Mouse (Mus musculus): ENCODE measurements around the gene Slc6a2. TPM values are rescaled to one million over a fixed set of nuclear protein-coding genes. Genes with fewer than 3 reads are reported as not detected.

Slc6a2 gene
- polyA plus RNA-seq, 1 experiment, result 0.01 TPM

DNA sequence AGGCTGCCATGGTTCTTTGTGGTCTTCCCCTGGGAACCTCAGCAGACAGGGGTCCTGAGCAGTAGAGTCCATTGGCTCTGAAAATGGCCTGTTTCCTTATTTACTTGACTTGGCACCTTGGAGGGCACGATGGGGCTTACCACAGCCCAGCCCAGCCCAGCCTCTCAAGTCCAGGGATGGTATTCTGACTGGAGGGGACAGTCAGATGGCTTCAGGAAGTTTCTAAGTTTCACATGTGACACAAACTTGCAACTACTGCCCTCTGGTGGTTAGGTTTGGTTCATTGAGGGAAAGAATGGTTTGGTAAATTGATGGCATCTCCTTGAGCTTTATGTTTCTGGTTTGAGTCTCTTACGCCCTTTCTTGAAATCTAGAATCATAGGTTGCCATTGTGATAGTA, 38.7 kb downstream of the Slc6a2 start:
- no peaks in the 10 kb centered on the region for H3K27me3 ChIP-seq (ENCODE audit: control insufficient read depth, insufficient read depth, insufficient read length)
- H3K36me3 ChIP-seq (ENCODE audit: control insufficient read depth, insufficient read depth), result no peaks in the 10 kb centered on the region
- TF ChIP-seq USF1 (IDR thresholded peaks at IDR 0.05; ENCODE audit: low read depth) (no peak), MAX (IDR thresholded peaks at IDR 0.05; ENCODE audit: low read depth) (no peak), REST (IDR thresholded peaks at IDR 0.05; ENCODE audit: insufficient read depth, insufficient read length) (no peak), MYOG (IDR thresholded peaks at IDR 0.05; ENCODE audit: control insufficient read depth in 1 of 3, insufficient read depth in 1 of 3, insufficient read length in 2 of 3, low read depth in 2 of 3) (no peak), E2F4 (IDR thresholded peaks at IDR 0.05; ENCODE audit: insufficient read depth) (no peak), POLR2A (IDR thresholded peaks at IDR 0.05; ENCODE audit: insufficient read length, low read depth) (no peak), TCF12 (IDR thresholded peaks at IDR 0.05; ENCODE audit: insufficient read depth, poor library complexity, severe bottlenecking) (no peak), MYOD1 (IDR thresholded peaks at IDR 0.05; ENCODE audit: control insufficient read depth in 1 of 3, insufficient read length in 2 of 3, low read depth in 2 of 3) (no peak), SRF (IDR thresholded peaks at IDR 0.05; ENCODE audit: control insufficient read depth, insufficient read length, low read depth) (no peak), TCF3 (IDR thresholded peaks at IDR 0.05; ENCODE audit: insufficient read length, low read depth) (no peak)
- H3K79me2 ChIP-seq (ENCODE audit: control insufficient read depth, insufficient read depth), result no peaks in the 10 kb centered on the region
- no peak overlapping the region for H3ac ChIP-seq (ENCODE audit: control insufficient read depth, insufficient read length)
- H3K4me3 ChIP-seq, result no peak overlapping the region
- H3K4me2 ChIP-seq (ENCODE audit: low read depth), result no peak overlapping the region

- TF ChIP-seq TCF3 (IDR thresholded peaks at IDR 0.05; ENCODE audit: insufficient read length, low read depth) (no peak), POLR2A (IDR thresholded peaks at IDR 0.05; ENCODE audit: insufficient read length, low read depth) (no peak), CEBPB (IDR thresholded peaks at IDR 0.05; ENCODE audit: insufficient read depth, poor library complexity, severe bottlenecking) (no peak), SRF (IDR thresholded peaks at IDR 0.05; ENCODE audit: control insufficient read depth, insufficient read length, low read depth) (no peak), USF1 (IDR thresholded peaks at IDR 0.05; ENCODE audit: low read depth) (no peak), TCF12 (IDR thresholded peaks at IDR 0.05; ENCODE audit: insufficient read depth, poor library complexity, severe bottlenecking) (no peak)
- H3ac ChIP-seq (ENCODE audit: control insufficient read depth, insufficient read length), result no peak overlapping the region
- H3K79me2 ChIP-seq (ENCODE audit: control insufficient read depth, insufficient read depth), result no peaks in the 10 kb centered on the region
- no peaks in the 10 kb centered on the region for H3K36me3 ChIP-seq (ENCODE audit: control insufficient read depth, insufficient read depth)
- H3K4me3 ChIP-seq, result no peak overlapping the region
- H3K27me3 ChIP-seq (ENCODE audit: control insufficient read depth, insufficient read depth, insufficient read length), result no peaks in the 10 kb centered on the region
- no peak overlapping the region for H3K4me2 ChIP-seq (ENCODE audit: low read depth)
Measured at GRCm38 (mm10) chr8:93010286-93010685, 50.4 kb downstream of the Slc6a2 start.

DNA sequence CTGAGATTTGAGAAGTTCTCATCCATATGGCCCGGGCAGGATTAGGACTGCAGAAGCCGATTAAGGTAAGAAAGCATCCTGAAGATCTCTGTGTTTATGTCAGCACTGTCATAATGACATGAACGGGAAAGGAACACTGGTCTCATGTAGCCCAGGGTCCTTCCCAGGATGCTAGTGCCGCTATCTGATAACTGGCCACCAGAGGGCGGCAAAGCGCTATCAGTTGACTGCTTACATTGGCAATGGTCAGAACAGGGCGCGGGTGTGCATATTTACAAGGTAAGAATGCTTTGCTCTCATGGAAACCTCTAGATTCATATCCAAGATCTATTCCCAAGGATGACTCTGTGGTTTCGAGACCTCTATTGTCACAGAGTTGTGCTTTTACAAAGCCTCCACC, 51.6 kb downstream of the Slc6a2 start:
- H3K4me2 ChIP-seq (ENCODE audit: low read depth), result no peak overlapping the region
- H3K4me3 ChIP-seq, result no peak overlapping the region
- H3K27me3 ChIP-seq (ENCODE audit: control insufficient read depth, insufficient read depth, insufficient read length), result no peaks in the 10 kb centered on the region
- H3K36me3 ChIP-seq (ENCODE audit: control insufficient read depth, insufficient read depth), result no peaks in the 10 kb centered on the region
- H3K79me2 ChIP-seq (ENCODE audit: control insufficient read depth, insufficient read depth), result no peaks in the 10 kb centered on the region
- no peak for TF ChIP-seq POLR2AphosphoS2 (IDR thresholded peaks at IDR 0.05; ENCODE audit: insufficient read length, low read depth)
- no peak for TF ChIP-seq TCF12 (IDR thresholded peaks at IDR 0.05; ENCODE audit: insufficient read depth, poor library complexity, severe bottlenecking)
- no peak for TF ChIP-seq CEBPB (IDR thresholded peaks at IDR 0.05; ENCODE audit: insufficient read depth, poor library complexity, severe bottlenecking)
- no peak for TF ChIP-seq SRF (IDR thresholded peaks at IDR 0.05; ENCODE audit: control insufficient read depth, insufficient read length, low read depth)
- TF ChIP-seq USF1 (IDR thresholded peaks at IDR 0.05; ENCODE audit: low read depth), result no peak
- TF ChIP-seq REST (IDR thresholded peaks at IDR 0.05; ENCODE audit: insufficient read depth, insufficient read length), result no peak
- TF ChIP-seq MAX (IDR thresholded peaks at IDR 0.05; ENCODE audit: low read depth), result no peak
- TF ChIP-seq POLR2A (IDR thresholded peaks at IDR 0.05; ENCODE audit: insufficient read length, low read depth), result no peak
- H3ac ChIP-seq (ENCODE audit: control insufficient read depth, insufficient read length), result no peak overlapping the region

DNA sequence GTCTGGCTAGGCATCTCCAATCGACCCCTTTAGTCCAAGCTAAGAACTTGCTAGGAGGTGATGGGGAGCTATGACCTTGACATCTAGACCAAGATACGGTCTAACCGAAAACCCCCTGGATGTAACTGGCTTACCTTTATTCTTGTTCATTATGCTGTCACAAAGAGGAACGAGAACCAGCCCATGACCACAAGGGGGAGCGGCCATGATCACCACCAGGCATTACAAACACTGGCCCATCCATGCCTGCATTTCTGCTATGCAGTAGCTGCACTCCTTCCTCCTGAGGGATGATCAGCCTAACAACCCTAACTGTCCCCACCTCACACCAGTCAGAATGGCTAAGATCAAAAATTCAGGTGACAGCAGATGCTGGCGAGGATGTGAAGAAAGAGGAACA, 52.3 kb downstream of the Slc6a2 start:
- no peak overlapping the region for H3K4me2 ChIP-seq (ENCODE audit: low read depth)
- H3K27me3 ChIP-seq (ENCODE audit: control insufficient read depth, insufficient read depth, insufficient read length), result no peaks in the 10 kb centered on the region
- TF ChIP-seq E2F4 (IDR thresholded peaks at IDR 0.05; ENCODE audit: insufficient read depth), result no peak
- TF ChIP-seq TCF3 (IDR thresholded peaks at IDR 0.05; ENCODE audit: insufficient read length, low read depth), result no peak
- TF ChIP-seq POLR2A (IDR thresholded peaks at IDR 0.05; ENCODE audit: insufficient read length, low read depth), result no peak
- no peak for TF ChIP-seq REST (IDR thresholded peaks at IDR 0.05; ENCODE audit: insufficient read depth, insufficient read length)
- no peak for TF ChIP-seq SRF (IDR thresholded peaks at IDR 0.05; ENCODE audit: control insufficient read depth, insufficient read length, low read depth)
- no peak for TF ChIP-seq POLR2AphosphoS2 (IDR thresholded peaks at IDR 0.05; ENCODE audit: insufficient read length, low read depth)
- no peak for TF ChIP-seq CEBPB (IDR thresholded peaks at IDR 0.05; ENCODE audit: insufficient read depth, poor library complexity, severe bottlenecking)
- TF ChIP-seq TCF12 (IDR thresholded peaks at IDR 0.05; ENCODE audit: insufficient read depth, poor library complexity, severe bottlenecking), result no peak
- TF ChIP-seq USF1 (IDR thresholded peaks at IDR 0.05; ENCODE audit: low read depth), result no peak
- no peak for TF ChIP-seq MAX (IDR thresholded peaks at IDR 0.05; ENCODE audit: low read depth)
- no peak for TF ChIP-seq MYOD1 (IDR thresholded peaks at IDR 0.05; ENCODE audit: control insufficient read depth in 1 of 3, insufficient read length in 2 of 3, low read depth in 2 of 3)
- no peak for TF ChIP-seq MYOG (IDR thresholded peaks at IDR 0.05; ENCODE audit: control insufficient read depth in 1 of 3, insufficient read depth in 1 of 3, insufficient read length in 2 of 3, low read depth in 2 of 3)

GRCm38 (mm10) chr8:93014300-93014699, 54.4 kb downstream of the Slc6a2 start:
- H3K36me3 ChIP-seq (ENCODE audit: control insufficient read depth, insufficient read depth), result no peaks in the 10 kb centered on the region
- H3K79me2 ChIP-seq (ENCODE audit: control insufficient read depth, insufficient read depth), result no peaks in the 10 kb centered on the region
- no peak overlapping the region for H3ac ChIP-seq (ENCODE audit: control insufficient read depth, insufficient read length)
- H3K4me2 ChIP-seq (ENCODE audit: low read depth), result no peak overlapping the region
- no peak for TF ChIP-seq E2F4 (IDR thresholded peaks at IDR 0.05; ENCODE audit: insufficient read depth)
- TF ChIP-seq USF1 (IDR thresholded peaks at IDR 0.05; ENCODE audit: low read depth), result no peak
- no peak for TF ChIP-seq SRF (IDR thresholded peaks at IDR 0.05; ENCODE audit: control insufficient read depth, insufficient read length, low read depth)
- no peak for TF ChIP-seq POLR2A (IDR thresholded peaks at IDR 0.05; ENCODE audit: insufficient read length, low read depth)
- no peak for TF ChIP-seq POLR2AphosphoS2 (IDR thresholded peaks at IDR 0.05; ENCODE audit: insufficient read length, low read depth)
- TF ChIP-seq CEBPB (IDR thresholded peaks at IDR 0.05; ENCODE audit: insufficient read depth, poor library complexity, severe bottlenecking), result no peak
- TF ChIP-seq REST (IDR thresholded peaks at IDR 0.05; ENCODE audit: insufficient read depth, insufficient read length), result no peak
- H3K4me3 ChIP-seq, result no peak overlapping the region
- no peaks in the 10 kb centered on the region for H3K27me3 ChIP-seq (ENCODE audit: control insufficient read depth, insufficient read depth, insufficient read length)

More for the DNA sequence above, 52.3 kb downstream of the Slc6a2 start:
- H3K79me2 ChIP-seq (ENCODE audit: control insufficient read depth, insufficient read depth), result no peaks in the 10 kb centered on the region
- no peak overlapping the region for H3ac ChIP-seq (ENCODE audit: control insufficient read depth, insufficient read length)
- H3K36me3 ChIP-seq (ENCODE audit: control insufficient read depth, insufficient read depth), result no peaks in the 10 kb centered on the region
- H3K4me3 ChIP-seq, result no peak overlapping the region
